Mouse (Mus musculus) frontal cortex, postnatal 36 days (tissue): ENCODE results near the gene Crb1.
"Not testable (repeated sequence)": the region's sequence is repeated elsewhere in the genome, so short reads cannot be mapped to it uniquely, and the experiment has no call there.

Source experiments
- DNase-seq, 2 experiments: peaks; one replicate each; pipeline ENCODE4 v3.0.0; 2022; ENCODE audit warnings: low spot score in 2 of 2

Gene Crb1

DNA sequence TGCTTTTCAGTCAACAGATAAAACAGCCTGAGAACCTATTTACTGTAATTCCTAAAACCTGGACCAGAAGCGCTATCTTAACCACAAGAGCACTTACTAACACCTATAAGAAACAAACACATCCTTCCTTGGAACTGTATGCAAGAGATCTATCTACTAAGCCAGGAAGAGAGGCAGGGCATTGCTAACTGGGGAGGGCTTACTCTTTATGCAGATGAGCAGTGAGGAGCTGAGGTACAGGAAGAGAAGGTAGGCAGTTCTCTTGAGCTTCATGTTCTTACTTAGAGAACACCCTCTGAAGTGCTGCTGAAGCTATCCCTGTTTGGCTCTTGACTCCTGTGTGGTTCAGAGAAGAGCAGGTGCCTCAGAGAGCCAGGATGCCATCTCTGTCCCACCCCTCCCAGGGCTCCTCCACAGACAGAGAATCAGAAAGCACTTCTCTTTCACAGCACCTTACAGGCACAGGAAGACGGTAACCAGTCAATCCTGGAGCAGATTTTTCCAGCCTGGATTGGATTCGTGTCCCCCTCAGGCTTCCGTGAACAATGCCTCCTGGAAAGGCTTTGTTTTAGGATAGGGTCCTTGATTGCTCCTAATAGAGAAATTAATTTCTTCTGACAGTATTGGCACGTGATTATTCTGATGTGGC, at the start of gene Crb1:
Gene Crb1, minus strand, starts transcription at position 463 of the 649 bp plus-strand sequence.
- DNase-seq: no peak

- DNase-seq: no peak
Measured at GRCm38 (mm10) chr1:139425006-139425405, 48.1 kb upstream of the Crb1 start.

DNA sequence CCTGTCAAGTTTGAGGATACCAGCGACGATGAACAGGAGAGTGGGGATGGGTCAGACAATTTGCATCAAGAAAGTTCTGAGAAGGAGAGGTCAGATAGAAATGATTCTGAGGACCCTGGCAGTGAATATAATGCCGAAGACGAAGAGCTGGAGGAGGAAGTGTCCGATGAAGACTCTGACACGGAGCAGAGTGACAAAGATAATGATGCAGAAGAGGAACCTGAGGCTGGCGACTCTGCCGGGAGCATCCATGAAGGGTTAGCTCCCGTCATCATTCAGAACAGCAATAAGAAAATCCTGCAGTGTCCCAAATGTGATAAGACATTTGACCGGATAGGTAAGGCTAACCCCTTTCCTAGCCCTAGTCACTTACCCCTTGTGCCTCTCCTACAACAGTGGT, 47.0 kb upstream of the Crb1 start:
- DNase-seq: no peak

GRCm38 (mm10) chr1:139422941-139423340, 46.0 kb upstream of the Crb1 start:
- DNase-seq: peak in 1 of 2 experiments; percentile 16

DNA sequence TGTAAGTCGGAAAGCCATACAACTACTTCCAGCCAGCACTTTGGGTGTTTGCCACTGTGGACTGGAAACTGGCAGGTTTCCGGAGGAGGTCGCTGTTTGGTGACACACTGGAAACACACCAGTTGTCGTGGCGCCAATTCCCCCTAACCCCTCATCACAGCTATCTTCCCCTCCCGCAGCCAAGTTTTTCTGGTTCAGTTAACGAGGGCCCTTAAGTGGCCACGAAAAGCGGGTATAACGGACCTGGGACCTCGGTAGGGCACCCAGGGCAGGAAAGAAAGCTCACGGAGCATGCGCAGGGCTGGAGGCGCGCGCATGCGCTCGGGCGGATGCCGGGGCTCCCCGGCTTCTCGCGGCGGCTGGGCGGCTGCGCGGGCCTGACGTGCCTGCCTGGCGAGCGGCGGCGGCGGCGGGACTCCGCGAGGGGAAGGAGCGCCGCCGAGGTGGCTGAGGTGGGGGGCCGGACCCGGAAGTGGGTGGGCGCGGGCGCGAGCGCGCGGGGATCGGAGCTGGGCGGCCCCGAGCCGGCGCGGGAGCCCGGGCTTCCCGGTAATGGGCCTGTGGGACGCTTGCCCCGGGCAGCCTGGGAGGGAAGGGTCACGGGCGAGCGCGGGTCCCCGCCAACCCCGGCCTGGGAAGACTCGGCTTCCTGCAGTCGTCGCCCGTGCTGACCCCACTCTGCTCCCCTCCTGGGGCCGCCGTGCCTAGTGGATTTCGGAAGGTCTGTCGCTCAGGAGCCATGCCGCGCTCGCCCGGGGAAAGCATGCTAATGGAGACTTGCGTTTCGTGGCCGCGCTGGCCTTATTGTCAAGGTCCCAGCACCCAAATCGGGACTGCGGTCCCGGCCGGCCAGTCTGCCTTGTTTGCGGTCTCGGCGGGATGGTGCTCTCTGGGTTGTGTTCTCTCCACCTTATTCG, 45.2 kb upstream of the Crb1 start, which contains the start of gene Zbtb41:
Gene Zbtb41, plus strand, starts transcription at position 414 of the 917 bp plus-strand sequence.
- DNase-seq: peak; percentile 90

DNA sequence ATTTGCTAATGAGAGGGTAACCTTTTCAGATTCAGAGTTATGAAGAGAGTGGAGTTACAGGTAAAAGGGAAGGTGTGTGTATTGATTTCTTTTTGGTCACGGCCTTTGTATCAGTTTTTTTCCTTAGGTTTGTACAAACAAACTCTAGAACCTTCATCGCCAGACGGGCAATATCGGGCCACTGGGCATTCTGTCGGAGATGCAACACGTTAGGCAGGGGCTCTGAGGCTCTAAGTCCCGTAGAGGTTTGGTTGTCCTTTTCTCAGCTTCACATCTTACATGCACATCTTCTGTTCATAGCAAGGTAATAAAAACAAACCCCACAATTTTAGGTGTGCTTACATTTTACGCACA, 44.6 kb upstream of the Crb1 start:
- no peak for DNase-seq

DNA sequence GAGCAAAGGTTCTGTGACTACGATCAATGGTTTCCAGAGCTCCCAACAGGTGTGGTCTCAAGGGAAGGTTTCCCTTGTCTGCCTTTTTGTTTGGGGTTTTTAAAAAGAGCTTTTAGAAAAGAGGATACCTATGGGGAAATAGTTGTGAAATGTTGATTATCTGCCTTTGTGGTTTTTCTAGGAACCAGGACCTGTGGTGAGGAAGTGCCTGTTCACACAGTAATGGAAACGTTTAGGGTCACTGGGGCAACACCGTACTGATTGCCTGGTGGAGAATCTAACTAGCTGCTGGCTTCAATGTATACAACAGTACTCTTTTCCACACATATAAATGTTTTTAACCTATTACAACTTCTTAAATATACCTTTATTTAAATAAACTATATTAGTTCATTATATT, 36.6 kb upstream of the Crb1 start:
- no peak for DNase-seq

DNA sequence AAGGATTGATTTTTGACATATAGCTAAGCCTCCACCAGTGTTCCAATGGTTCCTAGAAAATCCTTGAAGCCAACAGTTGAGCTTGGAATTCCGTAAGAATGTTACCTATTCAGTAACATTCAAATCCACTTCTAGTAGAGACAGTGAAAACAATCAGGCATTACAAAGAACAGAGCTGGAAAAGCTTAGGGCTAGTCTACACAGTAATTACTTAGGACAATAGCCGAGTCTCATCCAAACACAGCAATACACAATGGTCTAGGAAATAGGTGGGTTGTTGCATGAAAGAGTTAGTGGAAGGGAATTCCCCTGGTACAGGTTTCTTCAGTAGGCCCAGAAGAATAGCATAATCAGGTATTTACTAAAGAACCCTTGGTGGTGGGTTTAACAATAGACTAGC, 35.5 kb upstream of the Crb1 start:
- not testable (repeated sequence) for DNase-seq

DNA sequence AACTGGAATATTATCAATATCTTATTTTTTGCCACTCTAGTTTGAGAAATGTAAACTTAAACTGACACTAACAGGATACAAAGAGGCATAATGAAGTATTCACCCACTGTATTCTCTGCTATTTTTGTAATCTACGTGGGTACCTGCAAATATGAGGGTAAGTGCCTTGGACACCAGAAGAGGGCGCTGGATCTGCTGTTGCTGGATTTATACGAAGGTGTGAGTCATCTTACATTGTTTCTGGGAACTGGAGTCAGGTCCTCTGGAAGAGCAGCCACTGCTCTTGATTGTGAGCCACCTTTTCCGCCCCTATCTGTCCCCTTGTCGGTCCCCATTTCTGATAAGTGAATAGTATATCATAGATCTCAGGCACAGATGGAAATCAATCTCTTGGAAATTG, 30.8 kb upstream of the Crb1 start:
- DNase-seq: no peak

DNA sequence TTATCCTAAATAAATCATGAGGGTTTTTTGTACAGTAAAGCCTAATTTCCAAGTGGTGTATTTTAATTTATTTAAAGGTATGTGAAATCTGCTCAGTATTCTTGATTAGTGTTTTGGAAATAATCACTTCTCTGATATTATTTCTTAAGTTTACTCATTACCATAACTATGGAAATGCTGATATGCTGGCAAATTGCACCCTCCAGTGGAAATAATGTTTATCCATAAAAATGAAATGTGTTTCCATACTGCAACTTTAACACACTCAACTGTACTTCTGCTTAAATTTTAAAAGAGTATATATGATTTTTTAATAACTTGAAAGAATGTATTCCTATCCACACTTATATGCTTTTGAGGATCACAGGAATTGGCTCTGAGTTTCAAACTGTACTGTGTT, 28.9 kb upstream of the Crb1 start:
- no peak for DNase-seq

DNA sequence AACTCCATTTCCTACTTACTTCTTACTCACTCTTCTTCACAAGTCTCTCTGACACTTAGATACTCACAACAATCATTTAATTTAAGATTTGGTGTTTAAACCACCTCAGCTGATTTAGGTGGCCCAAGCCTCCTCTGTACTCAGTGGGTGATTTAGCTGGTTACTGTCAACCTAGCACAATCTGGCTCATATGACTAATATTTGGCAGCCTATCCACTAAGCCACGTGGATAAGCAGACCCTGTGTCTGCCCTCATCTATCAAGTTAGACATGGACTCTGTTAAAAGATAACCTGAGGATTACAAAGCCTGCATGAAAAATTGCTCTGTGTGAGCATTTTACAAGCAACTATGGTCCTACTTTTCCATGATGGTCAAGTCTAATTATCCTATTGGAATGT, 19.7 kb upstream of the Crb1 start:
- no peak for DNase-seq

DNA sequence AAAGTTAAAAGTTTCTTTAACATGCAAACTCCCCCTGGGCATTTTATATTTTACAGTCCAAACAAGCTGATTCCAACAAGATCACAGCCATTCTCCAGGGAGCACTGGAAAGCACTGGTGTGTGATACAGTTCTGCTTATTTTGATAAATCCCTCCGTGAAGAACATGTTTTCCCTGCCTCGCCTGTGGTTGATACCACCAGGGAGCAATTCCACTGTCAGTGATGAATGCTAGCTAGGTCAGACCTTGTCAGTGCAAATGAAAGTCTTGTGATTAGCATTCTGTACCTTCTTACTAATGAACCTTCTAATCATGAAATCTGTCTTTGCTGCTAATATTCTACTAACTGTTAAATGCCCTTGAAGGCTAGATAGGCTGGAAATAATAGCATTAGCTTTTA, 14.8 kb upstream of the Crb1 start:
- no peak for DNase-seq

DNA sequence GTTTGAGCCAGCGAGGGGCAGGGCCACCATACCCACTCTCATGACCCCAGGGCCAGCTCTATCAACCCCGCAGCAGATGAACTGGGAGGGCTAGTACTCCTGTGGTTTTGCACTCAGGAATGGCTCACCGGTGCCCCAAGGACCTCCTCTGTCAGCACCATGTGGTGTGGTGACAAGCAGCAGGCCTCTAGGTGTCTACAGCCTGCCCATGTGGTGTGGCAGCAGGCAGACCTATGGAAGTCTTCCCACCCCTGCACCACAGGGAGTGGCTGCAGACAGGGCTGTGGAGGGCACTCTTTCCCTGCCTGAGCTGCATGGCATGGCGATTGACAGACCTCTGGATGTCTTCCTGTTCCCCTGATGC, 2.7 kb upstream of the Crb1 start:
- no peak for DNase-seq

DNA sequence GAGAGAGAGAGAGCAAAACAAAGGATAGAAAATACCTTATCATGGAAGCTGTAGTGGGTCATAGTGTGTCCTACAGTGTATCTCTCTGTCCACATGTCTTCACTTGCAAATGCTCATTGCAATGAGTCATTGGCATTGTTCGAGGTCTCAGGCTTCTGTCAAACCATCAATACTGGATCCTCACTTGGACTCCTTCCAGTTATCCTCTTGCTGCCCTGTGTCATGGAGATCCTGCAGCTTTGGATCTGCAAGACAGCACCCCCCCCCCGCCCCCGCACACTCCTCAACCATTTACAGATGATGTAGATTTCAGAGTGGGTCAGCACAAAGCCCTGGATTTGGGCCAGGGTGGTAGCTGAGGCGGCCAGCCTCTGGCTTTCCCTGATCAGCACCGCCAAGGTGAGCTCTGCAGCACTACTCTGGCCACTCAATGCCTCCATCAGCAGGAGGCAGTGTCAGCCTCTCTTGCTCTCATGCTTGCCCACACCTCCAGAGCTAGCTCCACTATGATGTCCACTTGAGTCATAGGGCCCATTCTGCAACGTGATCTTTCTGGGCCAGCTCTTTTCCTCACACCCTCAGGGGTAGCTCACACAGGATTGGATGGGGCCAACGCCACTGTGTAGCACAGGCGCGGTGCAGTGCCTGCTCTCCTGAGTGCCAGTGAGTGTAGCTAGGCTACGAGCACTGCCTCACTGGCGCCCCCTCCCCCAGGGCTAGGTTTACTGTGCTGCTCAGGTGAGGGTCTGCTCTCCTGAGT, 2.1 kb upstream of the Crb1 start:
- no peak for DNase-seq

DNA sequence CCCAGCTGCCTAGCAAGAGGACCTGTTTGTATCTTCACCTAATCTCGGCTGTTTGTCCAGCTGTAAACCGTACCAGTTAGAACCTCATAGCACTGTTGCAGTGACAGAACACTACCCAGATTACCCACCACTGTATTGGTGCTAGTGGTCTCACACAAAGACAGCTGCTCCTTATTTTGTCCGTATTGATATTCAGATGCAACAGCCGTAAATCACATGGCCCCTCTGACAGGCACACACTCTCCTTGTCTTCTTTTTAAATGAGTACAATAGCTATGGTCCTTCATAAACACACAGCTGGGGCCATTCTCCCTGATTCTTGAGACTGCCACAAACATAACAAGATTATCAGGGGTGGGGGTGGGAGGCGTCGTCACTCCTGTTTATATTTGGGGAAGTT, 1.0 kb downstream of the Crb1 start:
- DNase-seq: no peak

DNA sequence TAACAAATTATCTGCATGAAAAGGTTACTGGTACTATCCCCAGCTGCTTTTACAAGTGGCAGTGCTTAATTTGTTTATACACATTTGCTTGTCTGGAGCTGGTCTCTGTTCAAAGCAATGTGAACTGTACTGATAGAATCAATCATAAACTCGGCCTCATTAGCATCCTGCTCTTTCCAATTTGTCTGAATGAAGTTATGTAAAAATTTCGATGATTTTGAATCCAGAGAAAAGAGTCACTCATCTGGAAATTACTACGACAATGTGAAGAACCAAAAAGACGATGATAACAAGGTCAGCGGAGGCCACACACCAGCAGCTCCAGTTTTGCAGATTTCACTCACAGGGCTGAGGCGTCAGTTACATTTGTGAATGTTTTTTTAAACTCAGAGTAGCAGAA, 5.6 kb downstream of the Crb1 start:
- DNase-seq: no peak

DNA sequence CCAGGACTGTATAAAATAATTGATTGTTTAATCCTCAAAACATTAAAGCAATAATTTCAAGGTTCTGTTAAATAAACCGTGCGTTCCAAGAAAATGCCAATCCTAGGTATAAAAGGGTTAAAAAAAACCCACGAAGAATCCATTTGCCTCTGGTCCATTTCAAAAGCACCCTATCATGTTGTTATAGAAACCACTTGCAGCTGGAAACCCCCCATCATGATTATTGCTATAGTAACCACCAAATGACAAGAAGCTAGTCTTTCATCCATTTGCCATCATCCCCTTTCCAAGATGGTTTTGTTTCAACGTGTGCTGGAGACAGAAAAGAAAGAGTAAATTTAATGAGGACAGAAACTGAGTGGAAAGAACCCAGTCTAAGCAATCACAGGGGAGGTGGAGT, 28.3 kb downstream of the Crb1 start:
- DNase-seq: no peak

DNA sequence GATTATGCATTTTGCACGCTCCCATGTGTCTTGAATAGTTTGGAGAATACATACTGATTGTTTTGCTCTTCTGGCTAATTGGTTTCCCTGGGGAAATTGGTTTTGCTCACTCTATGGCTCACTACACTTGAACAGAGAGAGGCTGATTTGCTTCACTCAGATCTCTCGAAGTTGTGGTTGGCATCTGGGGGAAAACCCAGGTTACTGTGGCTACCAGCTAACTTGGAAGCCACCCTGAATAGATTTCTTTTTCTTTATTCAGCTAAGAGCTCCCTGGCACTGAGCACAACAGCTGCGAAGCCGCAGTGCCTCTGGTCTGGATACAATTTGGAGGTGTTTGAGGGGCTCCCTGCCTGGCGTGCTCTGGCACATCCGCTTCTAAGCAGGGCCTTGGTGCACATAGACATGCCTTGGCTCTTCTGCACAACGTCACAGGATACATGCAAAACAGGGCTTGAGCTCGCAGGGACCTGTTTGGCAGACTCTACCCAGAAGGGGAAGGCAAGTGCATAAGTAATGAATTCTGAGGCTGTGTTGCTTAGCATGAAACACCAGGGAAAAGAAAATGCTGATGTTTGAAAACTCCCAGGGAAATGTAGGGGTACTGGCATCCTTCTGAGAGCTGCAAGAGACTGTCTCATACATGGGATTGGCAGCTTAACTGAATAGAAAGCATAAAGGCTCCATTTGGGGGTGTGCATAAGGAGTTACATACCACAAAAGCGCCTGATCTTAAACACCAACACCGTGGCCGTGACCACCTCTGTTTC, 30.1 kb downstream of the Crb1 start:
- peak; percentile 7 to 42 for DNase-seq

- no peak for DNase-seq
Measured at GRCm38 (mm10) chr1:139346030-139346601, 30.8 kb downstream of the Crb1 start.

DNA sequence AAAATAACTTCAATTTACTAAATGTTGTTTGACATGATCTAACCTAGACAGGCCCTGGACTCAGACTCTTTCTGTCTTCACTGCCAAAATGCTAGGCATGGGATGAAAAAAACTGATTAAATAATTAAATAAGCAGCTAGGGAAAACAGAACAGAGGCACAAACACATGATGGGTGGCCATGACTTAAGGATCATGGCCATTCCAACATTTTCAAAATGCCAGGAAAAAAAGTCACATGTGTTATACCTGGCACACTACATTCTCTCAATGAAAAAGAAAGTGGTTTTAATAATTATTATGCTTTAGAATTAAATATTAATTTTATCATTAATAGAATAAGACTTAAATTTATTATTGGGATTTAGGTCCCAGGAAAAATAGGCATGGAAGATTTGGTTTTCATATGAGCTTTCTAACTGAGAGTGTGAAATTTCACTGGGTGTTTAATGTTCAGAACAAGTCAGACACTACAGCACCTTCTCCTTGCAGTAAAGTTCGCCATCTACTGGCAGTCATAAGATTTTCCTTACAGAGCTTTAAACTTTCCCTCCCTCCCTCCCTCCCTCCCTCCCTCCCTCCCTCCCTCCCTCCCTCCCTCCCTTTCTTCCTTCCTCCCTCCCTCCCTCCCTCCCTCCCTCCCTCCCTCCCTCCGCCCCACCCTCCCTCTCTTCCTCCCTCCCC, 36.6 kb downstream of the Crb1 start:
- DNase-seq: no peak

GRCm38 (mm10) chr1:139336997-139337396, 39.9 kb downstream of the Crb1 start:
- no peak for DNase-seq
